Mouse (Mus musculus): ENCODE measurements around the gene Dlg4.

Gene Dlg4

GRCm38 (mm10) chr11:70020731-70021263, 4.1 kb downstream of the Dlg4 start:
- DNase-seq = peak; percentile 88

DNA sequence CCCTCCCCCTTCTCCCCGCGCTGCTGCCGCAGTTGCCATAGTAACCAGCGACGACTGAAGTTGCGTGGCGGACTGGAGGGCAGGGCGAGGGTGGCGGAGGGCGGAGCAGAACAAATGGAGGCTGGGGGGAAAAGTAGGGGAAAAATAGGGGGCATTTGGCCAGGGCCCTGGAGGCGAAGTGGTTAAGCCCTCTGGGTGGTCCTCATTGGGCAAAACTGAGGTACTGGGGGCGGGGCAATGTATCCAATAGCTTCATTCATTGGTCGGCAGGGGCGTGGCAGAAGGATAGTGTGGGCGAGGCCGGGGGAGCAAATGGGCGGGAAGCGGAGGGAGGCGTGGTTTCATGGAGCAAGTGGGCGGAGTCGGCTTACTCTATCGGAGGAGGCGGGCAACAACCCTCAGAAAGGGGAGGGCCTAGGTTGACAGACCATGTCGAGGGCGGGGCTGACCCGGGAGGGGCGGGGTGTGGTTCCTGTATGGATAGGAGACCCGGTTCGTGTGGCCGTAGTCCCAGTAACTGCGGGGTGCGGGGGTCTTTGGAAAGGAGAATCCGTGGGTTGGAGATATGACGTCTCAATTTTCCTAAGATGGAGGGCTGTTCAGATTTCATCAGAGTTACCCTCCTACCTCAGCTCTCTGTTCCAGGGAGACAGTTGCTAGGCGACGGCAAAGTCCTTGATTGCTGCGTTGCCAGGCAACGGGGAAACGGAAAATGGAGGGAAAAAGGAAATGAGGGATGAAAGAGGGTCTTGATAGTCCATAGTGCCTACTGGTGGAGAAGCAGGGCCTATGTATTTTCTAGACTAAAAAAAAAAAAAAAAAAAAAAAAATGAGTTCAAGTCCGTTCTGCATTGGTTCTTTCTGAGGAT, 4.8 kb downstream of the Dlg4 start:
- DNase-seq = peak; percentile 97

GRCm38 (mm10) chr11:70023481-70024150, 6.9 kb downstream of the Dlg4 start:
- DNase-seq = peak; percentile 46

GRCm38 (mm10) chr11:70024151-70024514, 7.4 kb downstream of the Dlg4 start:
- DNase-seq = peak; percentile 52

- peak; percentile 80 for DNase-seq
Observed at GRCm38 (mm10) chr11:70026689-70027088, 9.9 kb downstream of the Dlg4 start.

DNA sequence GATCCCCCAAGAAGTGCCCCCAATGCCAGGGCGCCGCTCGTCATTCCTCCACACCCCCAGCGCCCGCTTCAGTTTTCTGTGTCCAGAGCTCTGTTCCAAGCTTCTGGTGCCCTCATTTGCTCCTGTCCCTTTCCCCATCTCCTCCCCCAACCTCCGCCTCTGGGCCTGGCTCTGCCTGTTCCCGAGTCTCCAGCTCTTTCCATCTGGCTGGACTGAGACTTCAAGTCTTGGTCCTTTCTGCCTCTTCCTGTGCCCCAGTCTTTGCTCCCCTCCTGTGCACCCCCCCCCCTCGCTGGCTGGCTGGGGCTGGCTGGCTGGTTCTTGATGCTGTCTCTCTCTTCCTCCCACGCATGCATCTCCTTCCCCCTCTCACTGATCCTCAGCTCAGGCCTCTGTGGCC, 10.7 kb downstream of the Dlg4 start:
- peak; percentile 82 for DNase-seq

GRCm38 (mm10) chr11:70028401-70029129, 11.8 kb downstream of the Dlg4 start:
- DNase-seq = peak; percentile 55

GRCm38 (mm10) chr11:70029130-70029801, 12.5 kb downstream of the Dlg4 start:
- DNase-seq = peak; percentile 82

GRCm38 (mm10) chr11:70029829-70030550, 13.2 kb downstream of the Dlg4 start:
- DNase-seq = no peak

GRCm38 (mm10) chr11:70030651-70031320, 14.0 kb downstream of the Dlg4 start:
- no peak for DNase-seq

GRCm38 (mm10) chr11:70031321-70031670, 14.6 kb downstream of the Dlg4 start:
- DNase-seq = peak; percentile 49

DNA sequence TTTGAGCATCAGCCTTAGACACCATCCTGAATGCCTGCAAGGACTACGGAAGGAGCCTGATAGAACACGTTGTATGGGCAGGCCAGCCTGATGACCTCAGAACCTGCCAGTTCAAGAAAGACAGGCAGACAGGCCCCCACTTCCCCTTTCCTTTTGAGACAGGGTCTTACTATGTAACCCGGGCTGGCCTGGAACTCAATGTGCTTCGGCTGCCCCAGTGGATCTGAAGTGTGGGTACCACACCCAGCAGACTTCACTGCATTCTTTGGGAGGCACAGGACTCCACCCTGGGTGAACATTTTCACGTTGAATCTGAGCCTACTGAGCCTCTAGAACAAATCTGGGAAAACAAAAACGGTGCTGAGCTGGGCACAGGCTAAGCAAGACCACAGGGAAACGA, 21.4 kb downstream of the Dlg4 start:
- DNase-seq = no peak

GRCm38 (mm10) chr11:70039631-70040030, 22.9 kb downstream of the Dlg4 start:
- DNase-seq = peak; percentile 25

- DNase-seq = peak; percentile 27
Observed at GRCm38 (mm10) chr11:70040184-70040583, 23.4 kb downstream of the Dlg4 start.

DNA sequence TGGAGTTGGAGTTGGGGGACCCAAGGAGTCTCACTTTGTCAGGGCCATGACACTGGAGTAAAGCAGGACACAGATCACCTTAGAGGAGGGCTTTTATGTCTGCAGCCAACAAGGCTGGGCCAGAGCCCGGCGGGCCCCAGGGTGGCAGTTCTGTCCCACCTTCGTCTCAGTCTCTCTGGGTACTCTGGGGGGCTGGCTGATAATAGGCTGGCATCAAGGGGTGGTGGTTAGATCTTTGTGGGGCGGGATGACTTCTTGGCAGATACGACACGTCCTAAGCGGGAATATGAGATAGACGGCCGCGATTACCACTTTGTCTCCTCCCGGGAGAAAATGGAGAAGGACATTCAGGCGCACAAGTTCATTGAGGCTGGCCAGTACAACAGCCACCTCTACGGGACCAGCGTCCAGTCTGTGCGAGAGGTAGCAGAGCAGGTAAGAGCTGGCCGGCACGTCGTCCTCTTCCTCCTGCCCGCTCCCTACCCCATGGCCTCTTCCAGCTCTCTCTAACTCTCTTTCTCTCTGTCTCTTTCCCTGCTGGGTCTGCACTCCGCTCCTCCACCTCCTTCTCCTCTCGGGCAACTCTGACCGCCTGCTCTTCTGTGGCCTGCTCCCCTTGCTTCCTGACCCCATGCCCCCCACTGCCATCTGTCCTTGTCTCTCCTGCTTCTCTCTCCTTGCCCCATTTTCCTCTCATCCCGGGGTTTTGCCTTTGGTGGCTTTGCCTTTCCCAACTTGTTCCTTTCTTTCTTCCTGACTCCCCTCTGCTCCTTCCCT, 25.8 kb downstream of the Dlg4 start:
- peak; percentile 50 for DNase-seq

GRCm38 (mm10) chr11:70043665-70044064, 26.9 kb downstream of the Dlg4 start:
- no peak for DNase-seq

- DNase-seq = no peak
Observed at GRCm38 (mm10) chr11:70045435-70045834, 28.7 kb downstream of the Dlg4 start.

- no peak for DNase-seq
Observed at GRCm38 (mm10) chr11:70049366-70049765, 32.6 kb downstream of the Dlg4 start.

DNA sequence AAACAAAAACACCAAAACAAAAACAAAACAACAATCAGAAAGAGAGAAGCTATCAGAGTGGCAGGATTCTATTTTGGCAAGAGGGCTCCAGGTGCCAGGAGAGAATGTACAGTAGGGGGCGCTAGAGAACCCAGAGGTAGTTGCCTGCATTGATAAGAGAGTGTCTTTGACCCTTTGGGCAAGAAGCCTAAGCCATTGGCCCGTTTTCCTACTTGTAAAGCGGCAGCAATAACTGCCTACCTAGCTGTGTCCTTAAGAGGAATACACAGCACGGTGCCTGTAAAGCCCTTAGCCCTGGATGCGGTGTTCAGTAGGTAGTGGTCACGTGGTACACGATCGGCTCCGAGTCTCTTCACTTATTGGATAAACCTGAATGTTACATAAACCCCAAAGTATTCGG, 33.1 kb downstream of the Dlg4 start:
- no peak for DNase-seq

DNA sequence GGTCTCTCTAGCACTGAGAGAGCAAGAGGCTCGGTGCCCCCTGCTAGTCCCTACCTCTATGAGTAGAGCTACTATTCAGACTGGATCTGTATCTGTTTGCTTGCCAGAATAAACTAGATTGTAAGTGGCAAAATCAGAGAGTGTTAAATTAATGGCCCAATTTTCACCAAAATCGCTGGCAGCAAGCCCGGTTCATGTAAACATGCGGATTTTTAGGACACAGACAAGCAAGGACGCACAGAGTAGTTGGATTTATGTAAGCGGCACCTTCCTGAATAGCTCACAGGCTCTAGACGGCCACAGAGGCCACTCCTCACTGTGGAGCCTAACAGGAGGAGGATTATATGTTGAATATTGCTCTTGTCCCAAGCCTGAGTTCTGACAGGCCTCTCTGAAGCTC, 36.4 kb downstream of the Dlg4 start:
- no peak for DNase-seq
